Mouse (Mus musculus): ENCODE data around the gene Eif5.
A peak's percentile ranks its signal among the peaks of the same experiment; 100 is the strongest.

Eif5 gene

GRCm38 (mm10) chr12:111572406-111572805 is 34.6 kb downstream of the Eif5 start:
- no peak for DNase-seq

- peak; percentile 26 for DNase-seq
Observed at GRCm38 (mm10) chr12:111573315-111573714, 35.5 kb downstream of the Eif5 start.

GRCm38 (mm10) chr12:111574074-111574886 is 36.5 kb downstream of the Eif5 start, which contains the start of gene Mark3:
Gene Mark3 (plus strand): TSS chr12:111574523.
- peak; percentile 96 for DNase-seq

GRCm38 (mm10) chr12:111574887-111575838 is 37.3 kb downstream of the Eif5 start:
- peak; percentile 48 for DNase-seq

- no peak for DNase-seq
Observed at GRCm38 (mm10) chr12:111583058-111583457, 45.2 kb downstream of the Eif5 start.

- no peak for DNase-seq
Observed at GRCm38 (mm10) chr12:111584401-111584800, 46.6 kb downstream of the Eif5 start.

GRCm38 (mm10) chr12:111587252-111587651 is 49.4 kb downstream of the Eif5 start:
- DNase-seq, result no peak

GRCm38 (mm10) chr12:111592407-111593021 is 54.7 kb downstream of the Eif5 start:
- DNase-seq, result no peak

GRCm38 (mm10) chr12:111593775-111594174 is 56.0 kb downstream of the Eif5 start:
- no peak for DNase-seq

Data from cerebellum, adult 8-10 months (tissue).